Mouse (Mus musculus): ENCODE measurements around the gene Mettl14. TPM values are rescaled to one million over a fixed set of nuclear protein-coding genes. Genes with fewer than 3 reads are reported as not detected.
"Not testable (repeated sequence)": the region's sequence is repeated elsewhere in the genome, so short reads cannot be mapped to it uniquely, and the experiment has no call there.

The Mettl14 gene
- total RNA-seq, 2 experiments from 2014 or later = 13.7 to 14.8 TPM

DNA sequence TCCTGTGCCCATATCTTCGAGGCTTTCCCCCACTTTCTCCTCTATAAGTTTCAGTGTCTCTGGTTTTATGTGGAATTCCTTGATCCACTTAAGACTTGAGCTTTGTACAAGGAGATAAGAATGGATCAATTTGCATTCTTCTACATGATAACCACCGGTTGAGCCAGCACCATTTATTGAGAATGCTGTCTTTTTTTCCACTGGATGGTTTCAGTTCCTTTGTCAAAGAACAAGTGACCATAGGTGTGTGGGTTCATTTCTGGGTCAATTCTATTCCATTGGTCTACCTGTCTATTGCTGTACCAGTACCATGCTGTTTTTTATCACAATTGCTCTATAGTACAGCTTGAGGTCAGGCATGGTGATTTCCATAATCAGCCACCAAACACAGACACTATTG is 19.1 kb downstream of the Mettl14 start:
- DNase-seq = not testable (repeated sequence)

DNA sequence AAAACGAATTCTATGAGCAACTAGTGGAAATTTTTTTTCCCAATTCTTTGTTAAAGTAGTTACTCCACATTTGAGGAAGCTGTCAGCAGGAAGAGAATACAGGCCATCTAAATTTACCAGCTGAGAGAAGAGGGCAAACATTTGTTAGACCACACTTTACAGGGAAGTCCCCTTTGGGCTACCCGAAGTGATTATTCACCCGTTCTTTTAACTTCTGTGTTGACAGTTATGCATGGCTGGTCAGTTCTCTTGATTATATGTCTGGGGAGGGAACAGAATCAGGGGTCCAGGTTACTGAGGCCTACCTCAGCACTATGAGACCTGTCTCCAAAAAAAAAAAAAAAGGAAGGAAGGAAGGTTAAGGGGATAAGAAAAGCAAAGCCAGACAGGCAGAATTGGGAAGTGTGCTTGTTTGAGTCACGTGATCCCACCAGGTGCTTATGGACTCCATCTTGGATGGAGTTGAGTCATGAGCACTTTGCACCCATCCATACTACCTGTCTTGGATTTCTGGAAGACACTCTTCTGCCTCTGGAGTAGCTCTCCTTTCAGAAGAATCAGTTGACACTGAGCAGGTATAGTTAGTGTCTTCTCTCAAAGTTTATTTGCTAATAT is 29.4 kb downstream of the Mettl14 start:
- no peak for DNase-seq

DNA sequence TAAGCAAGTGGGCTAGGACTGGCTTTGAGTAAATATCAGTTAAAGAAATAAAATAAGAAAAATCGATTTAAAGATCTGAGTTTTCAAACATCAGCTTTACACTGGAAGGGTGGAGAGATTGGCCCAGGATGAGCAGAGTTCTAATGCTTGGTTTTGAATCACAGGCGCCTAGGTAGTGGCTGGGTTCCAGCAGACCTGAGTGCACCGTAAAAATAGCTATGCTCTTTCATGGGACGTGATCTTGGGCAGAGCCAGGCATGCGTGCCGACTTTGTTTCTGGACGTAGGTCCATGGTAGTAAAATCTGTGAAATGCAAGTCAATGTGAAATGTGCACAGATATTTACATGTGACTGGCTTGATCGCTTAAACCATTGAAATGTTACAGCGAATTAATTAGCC is 31.5 kb downstream of the Mettl14 start:
- DNase-seq = peak; percentile 63 to 66

GRCm38 (mm10) chr3:123353661-123354060 is 32.2 kb downstream of the Mettl14 start:
- DNase-seq = no peak

GRCm38 (mm10) chr3:123353183-123353582 is 32.7 kb downstream of the Mettl14 start:
- peak; percentile 33 to 73 for DNase-seq

DNA sequence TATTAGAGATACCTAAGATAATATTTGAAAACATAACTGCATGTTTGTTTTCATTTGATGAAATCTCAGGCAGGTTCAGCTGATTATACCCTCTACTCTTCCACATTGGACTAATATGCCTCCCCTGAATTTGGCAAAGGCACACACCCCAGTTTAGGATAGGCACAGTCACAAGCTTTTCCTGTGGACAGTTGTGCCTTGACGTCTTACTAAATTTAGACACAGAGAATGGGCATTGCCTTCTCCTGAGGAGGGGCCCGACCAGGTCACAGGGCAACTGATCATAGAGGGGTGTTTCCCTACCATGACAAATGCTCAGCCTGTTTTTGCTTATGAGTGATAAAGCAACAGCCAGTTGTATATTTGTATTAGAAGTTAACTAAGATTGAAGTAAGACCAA is 34.4 kb downstream of the Mettl14 start:
- peak; percentile 44 to 62 for DNase-seq

DNA sequence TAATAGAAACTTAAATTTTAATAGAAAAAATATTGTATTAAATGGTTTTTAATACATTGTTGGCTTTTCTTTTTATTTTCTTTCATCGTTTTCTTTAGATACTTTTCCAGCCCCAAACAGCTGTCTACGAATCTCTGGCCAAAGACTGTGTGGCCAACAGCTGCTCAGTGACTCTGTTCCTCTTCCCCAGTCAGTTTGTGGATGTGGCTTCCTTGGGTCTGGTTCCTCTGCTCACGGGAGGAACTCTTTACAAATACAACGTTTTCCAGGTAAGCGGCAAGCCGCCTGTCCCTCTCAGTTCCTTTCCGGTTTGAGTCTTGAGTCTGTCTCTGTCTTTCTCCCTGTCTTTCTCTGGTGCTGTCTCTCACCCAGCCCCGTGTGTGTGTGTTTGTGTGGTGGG is 35.3 kb downstream of the Mettl14 start:
- DNase-seq = no peak

GRCm38 (mm10) chr3:123348080-123348802 is 37.7 kb downstream of the Mettl14 start:
- no peak for DNase-seq

- no peak for DNase-seq
Measured at GRCm38 (mm10) chr3:123343690-123344089, 42.2 kb downstream of the Mettl14 start.

DNA sequence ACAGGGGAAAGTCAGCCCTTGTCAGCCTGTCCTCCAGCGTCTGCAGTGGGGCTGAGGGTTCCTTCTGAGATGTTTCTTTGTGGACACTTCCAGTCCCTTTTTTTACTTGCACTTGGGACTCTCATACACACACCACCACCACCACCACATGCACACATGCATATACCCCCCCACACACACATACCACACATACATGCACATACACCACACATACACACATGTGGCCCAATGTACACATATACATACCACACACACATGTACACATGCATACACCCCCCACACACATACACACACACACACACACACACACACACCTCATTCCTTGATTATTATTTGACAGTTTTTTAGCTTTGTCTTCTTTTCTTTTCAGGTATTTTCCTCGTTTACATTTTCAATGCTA is 44.9 kb downstream of the Mettl14 start:
- DNase-seq = no peak

DNA sequence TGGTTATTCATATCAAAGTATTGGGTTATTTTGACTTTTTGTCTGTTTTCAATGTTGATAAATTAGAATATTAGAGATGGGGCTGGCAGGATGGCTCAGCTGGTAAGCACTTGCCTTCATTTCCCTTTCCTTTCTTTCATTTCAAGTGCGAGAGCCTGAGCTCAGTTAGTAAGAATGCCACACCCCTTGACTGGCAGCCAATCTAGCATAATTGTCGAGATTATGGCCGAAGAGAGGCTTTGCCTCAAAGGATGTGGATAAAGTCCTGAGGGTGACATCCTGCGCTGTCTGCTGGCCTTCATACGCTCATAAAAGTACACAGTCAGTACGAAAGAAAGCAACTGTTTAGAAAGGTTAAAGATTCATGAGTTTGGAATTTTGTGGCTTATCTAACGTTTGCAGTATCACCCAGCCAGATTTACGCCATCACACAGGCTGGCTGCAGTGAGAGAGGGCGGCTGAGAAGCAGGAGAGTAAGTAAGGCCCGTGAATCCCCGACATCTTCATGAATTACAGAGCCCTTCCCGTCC is 47.2 kb downstream of the Mettl14 start:
- DNase-seq = peak in 1 of 2 experiments; percentile 38

DNA sequence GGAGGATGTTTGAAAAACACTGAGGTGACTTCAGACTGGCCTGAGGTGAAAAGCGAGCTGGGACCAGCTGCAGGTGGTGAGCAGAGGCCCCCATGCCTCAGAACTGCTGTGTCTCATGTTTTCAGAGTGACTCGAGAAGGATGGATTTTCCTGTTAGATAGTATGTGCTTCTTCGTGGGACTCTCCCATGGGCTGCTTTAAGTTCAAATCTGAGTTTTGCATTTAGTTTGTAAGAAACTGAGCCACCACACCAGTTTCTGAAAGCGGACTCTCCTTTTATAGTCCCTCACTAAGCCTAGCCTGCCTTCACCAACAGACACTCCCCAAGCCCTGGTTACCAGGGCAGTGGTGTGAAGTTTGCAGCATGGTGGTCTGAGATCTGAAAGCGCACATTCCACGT is 48.1 kb downstream of the Mettl14 start:
- no peak for DNase-seq

DNA sequence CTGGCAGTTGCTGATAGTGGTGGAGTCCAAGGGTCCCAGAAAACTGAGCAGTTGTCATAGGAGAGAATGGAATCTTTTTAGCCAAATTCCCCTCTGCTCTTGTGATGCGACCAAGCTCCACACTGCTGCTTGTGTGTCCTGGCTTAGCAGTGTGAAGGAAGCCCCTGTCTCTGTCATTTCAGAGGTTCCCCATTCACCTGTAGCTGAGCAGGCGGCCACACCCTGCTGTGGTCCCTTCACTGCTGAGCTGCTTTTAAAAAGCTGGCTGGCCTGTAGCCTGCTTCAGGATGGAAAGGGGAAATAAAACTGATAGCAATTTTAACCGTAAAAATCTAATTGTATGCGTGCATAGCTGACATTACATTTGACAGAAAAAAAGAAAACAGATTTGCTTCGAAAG is 49.0 kb downstream of the Mettl14 start:
- no peak for DNase-seq

GRCm38 (mm10) chr3:123336455-123336854 is 49.5 kb downstream of the Mettl14 start:
- DNase-seq = no peak

DNA sequence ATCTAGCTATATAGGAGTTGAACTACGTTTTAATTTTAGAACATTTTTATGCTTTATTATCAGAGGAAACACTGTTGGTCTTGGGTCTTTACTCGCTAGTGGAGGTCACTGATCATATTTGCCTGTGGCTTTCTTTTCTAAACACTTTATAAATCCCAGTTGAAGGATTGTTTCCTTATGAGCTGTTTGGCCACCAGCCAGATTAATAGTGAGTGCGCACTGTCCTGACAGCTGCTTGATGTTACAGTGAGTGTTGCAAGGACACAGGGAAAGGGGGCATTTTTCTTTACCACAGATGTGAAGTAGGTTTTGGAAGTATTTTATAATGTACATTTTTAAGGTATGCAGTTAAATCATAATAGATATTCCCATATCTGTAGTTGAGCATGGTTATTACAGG is 50.4 kb downstream of the Mettl14 start:
- DNase-seq = peak; percentile 38 to 44

GRCm38 (mm10) chr3:123334947-123335346 is 51.0 kb downstream of the Mettl14 start:
- DNase-seq = no peak

DNA sequence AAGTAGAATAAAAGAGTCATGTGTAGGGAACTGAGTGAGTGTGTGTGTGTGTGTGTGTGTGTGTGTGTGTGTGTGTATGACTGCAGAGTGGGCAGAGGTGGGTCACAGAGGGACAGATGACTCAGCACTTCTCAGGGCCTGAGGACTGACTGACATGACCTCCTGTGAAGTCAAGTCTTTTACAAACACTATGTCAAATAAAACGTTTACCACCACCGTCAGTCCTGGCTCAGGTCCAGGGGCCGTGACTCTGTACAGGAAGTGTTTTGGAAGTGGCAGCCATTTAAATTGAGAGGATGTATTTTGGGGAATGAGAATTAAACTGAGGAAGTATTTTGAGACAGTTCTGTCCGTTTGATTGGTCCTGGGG is 52.9 kb downstream of the Mettl14 start:
- no peak for DNase-seq

DNA sequence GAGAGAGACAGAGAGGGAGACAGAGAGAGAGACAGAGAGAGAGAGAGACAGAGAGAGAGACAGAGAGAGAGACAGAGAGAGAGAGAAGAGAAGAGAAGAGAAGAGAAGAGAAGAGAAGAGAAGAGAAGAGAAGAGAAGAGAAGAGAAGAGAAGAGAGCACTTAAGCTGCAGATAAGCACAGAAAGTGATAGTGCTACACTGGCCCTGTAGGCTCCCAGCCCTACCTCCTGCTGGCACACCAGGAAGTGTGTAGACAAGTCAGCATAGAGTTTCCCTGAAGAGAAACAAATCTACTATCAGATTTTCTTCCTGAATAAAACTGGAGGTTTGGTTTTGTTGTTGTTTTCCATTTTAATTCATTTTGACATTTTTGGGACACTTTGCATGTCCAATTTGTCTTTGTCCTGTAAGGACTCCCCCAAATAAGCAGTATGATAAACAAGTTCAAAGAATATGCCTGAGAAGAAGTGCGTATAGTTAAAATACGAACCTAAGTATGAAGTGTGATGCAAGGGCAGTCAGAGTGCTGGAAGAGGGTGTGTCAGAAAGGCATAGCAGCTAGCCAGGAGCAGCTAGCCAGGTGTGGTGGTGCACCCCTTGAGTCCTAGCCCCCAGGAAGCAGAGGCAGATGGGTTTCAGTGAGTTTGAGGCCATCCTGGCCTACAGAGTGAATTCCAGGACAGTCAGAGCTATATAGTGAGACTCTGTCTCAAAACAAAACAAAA is 53.4 kb downstream of the Mettl14 start:
- no peak for DNase-seq

- no peak for DNase-seq
Measured at GRCm38 (mm10) chr3:123330221-123330620, 55.7 kb downstream of the Mettl14 start.

DNA sequence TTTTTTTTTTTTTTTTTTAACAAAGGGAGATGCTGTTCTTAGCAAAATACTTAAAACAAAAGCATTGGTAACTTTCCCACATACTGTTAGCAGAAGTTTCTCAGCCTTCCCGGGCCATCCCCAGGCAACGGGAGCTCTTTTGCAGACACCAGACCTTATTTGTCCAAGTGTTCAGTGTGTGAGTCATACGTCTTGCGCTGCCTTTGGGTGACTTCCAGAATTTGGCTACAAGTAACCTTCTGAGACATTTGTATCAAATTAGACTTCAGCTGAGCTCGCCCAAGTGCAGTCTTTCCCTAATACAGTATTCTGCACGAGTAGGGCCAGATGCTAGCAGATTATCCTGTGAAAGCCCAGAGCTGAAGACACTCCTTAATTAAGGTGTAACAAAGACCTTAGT is 56.7 kb downstream of the Mettl14 start:
- DNase-seq = peak; percentile 86 to 90

- DNase-seq = peak; percentile 45 to 47
Measured at GRCm38 (mm10) chr3:123324326-123324725, 61.6 kb downstream of the Mettl14 start.

- DNase-seq = peak; percentile 62 to 82
Measured at GRCm38 (mm10) chr3:123322147-123322546, 63.8 kb downstream of the Mettl14 start.

DNA sequence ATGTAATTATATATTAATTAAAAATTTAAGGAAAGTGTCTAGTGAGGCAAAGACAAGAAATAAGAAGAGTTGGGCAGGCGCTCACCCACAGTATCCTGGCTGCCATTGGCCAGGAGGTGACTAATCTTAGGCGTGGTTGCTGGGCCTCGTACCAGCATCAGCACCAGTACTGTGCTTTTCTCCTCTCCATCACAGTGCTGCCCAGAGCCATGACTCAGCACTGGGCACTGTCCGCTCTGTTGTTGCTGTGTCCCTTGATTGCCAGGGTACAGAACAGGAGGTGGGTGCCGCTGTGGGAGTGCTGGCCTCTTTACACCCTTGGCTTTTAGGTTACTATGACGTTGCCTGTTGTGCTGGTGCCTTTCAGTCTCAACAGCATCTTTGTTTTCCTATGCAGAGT is 64.3 kb downstream of the Mettl14 start:
- DNase-seq = peak; percentile 84 to 91
